Mouse (Mus musculus) embryo, embryonic 10.5 days (tissue): Measurements from ENCODE around the gene Plppr5.

Source experiments
- DNase-seq: peaks from one replicate; pipeline ENCODE4 v3.0.0-alpha.2; 2015; ENCODE audit warnings: low spot score

Gene Plppr5

GRCm38 (mm10) chr3:117708788-117709187 lies 134.2 kb downstream of the Plppr5 start:
- DNase-seq = no peak

- no peak for DNase-seq
These were observed 142.1 kb downstream of the Plppr5 start for GRCm38 (mm10) chr3:117716534-117717280.

- no peak for DNase-seq
These were observed 148.8 kb downstream of the Plppr5 start for GRCm38 (mm10) chr3:117723390-117723789.

- no peak for DNase-seq
These were observed 149.9 kb downstream of the Plppr5 start for GRCm38 (mm10) chr3:117724521-117724920.

- DNase-seq = no peak
These were observed 150.9 kb downstream of the Plppr5 start for GRCm38 (mm10) chr3:117725501-117725900.

- peak; percentile 51 for DNase-seq
These were observed 153.5 kb downstream of the Plppr5 start for GRCm38 (mm10) chr3:117728136-117728535.

- DNase-seq = no peak
These were observed 154.8 kb downstream of the Plppr5 start for GRCm38 (mm10) chr3:117729121-117730072.

GRCm38 (mm10) chr3:117731545-117731944 lies 156.9 kb downstream of the Plppr5 start:
- DNase-seq = no peak

- no peak for DNase-seq
These were observed 158.0 kb downstream of the Plppr5 start for GRCm38 (mm10) chr3:117732661-117733060.
